7 mouse cellular contexts compared by ENCODE assay signal in the genomic region with DNA sequence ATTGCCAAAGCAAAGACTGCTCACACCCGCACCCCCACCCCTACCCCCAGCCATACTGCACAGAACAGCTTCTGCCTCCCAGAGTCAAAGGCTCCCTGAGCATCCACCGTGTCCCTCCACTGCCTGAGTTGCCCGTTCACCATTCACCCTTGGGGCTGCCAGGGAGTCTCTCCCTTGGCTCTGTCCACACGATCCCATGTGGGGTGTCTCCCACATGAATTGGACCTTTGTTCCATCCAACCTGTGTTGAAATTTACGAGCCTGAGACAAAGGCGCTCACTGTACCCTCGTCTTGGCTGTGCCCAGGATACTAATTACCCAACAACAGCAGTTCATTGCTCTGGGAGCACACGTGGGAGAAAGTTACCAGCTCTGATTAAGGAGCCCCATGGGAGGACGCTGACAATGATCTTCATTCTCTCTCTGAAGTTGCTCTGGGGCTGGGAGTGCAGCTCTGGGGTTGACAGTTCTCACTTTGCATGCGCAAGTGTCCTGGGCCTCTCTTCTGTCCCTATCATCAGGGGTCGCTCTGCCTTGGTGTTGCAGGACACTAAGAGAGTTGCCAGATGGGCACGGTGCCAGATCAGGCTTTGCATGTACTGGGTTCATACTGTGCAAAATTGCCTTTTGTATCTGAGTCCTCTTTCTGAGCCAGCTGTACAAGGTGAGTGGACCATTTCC.
DNase-seq lines count a peak whose midpoint lies in the region; ATAC-seq and TF ChIP-seq lines count a peak whose summit lies in the region.

No protein-coding gene starts in this region.

- H3K4me3 ChIP-seq in embryonic facial prominence, embryonic 13.5 days = no peak overlapping the region
- H3K4me3 ChIP-seq in hindbrain, postnatal 0 days (ENCODE audit: low read length) = no peak overlapping the region
- H3K4me3 ChIP-seq in midbrain, embryonic 10.5 days = no peak overlapping the region

- H3K27me3 ChIP-seq in embryonic facial prominence, embryonic 13.5 days = no peaks in the 10 kb centered on the region
- H3K27me3 ChIP-seq in hindbrain, postnatal 0 days (ENCODE audit: insufficient read depth, low read length) = no peaks in the 10 kb centered on the region
- no peaks in the 10 kb centered on the region for H3K27me3 ChIP-seq in midbrain, embryonic 10.5 days (ENCODE audit: low read depth, poor library complexity, severe bottlenecking)

- no peaks in the 10 kb centered on the region for H3K36me3 ChIP-seq in embryonic facial prominence, embryonic 13.5 days
- H3K36me3 ChIP-seq in hindbrain, postnatal 0 days (ENCODE audit: insufficient read depth, low read length) = no peaks in the 10 kb centered on the region
- H3K36me3 ChIP-seq in midbrain, embryonic 10.5 days = peaks cover 39% of the 10 kb centered on the region

- no peak overlapping the region for H3K27ac ChIP-seq in embryonic facial prominence, embryonic 13.5 days
- peak overlapping the region; percentile 79 for H3K27ac ChIP-seq in hindbrain, postnatal 0 days
- H3K27ac ChIP-seq in midbrain, embryonic 10.5 days (replicated peaks) = peak overlapping the region; percentile 50

- peak; percentile 10 for DNase-seq in ovary, adult 18-20 months (ENCODE audit: low spot score)
- no peak for DNase-seq in ovary, postnatal 14 days (ENCODE audit: low spot score)
- DNase-seq in hindbrain, postnatal 0 days (ENCODE audit: low spot score) = peak; percentile 85
- DNase-seq in midbrain, embryonic 10.5 days (ENCODE audit: low spot score) = no peak
- no peak for DNase-seq in T-cell, adult 2 months (ENCODE audit: low spot score)

- H3K4me2 ChIP-seq in embryonic facial prominence, embryonic 13.5 days = no peak overlapping the region
- H3K4me2 ChIP-seq in hindbrain, postnatal 0 days (ENCODE audit: low read depth, low read length) = no peak overlapping the region

- no peak overlapping the region for H3K9ac ChIP-seq in embryonic facial prominence, embryonic 13.5 days
- H3K9ac ChIP-seq in hindbrain, postnatal 0 days (replicated peaks; ENCODE audit: low read length) = no peak overlapping the region

- no peak for TF ChIP-seq CTCF in hindbrain, postnatal 0 days (IDR thresholded peaks at IDR 0.05; ENCODE audit: low read depth)

- 0 out of 2 replicates have a peak, but pooled peaks have one; percentile 52 for ATAC-seq in embryonic facial prominence, embryonic 13.5 days (ENCODE audit: insufficient number of reproducible peaks, insufficient read depth, low FRiP score, low TSS enrichment, low read depth)
- ATAC-seq in hindbrain, postnatal 0 days = peak; percentile 96
- ATAC-seq in inflammation-experienced regulatory T-cells, adult 6 months = no peak

- H3K9me3 ChIP-seq in embryonic facial prominence, embryonic 13.5 days = peaks cover 3% of the 10 kb centered on the region; the same call in 1 of the 2 replicates
- no peaks in the 10 kb centered on the region for H3K9me3 ChIP-seq in hindbrain, postnatal 0 days (ENCODE audit: low read length)
- peaks cover 22% of the 10 kb centered on the region for H3K9me3 ChIP-seq in midbrain, embryonic 10.5 days (replicated peaks)

- WGBS in embryonic facial prominence, embryonic 13.5 days = 34% methylated on average over 12 of the region's 12 CpGs
- whole genome bisulfite sequencing in hindbrain, postnatal 0 days = 21% methylated on average over 12 of the region's 12 CpGs
- 83% methylated on average over 12 of the region's 12 CpGs for WGBS in midbrain, embryonic 10.5 days

- 0 out of 2 replicates have a peak, but pooled peaks cover 7% of the 10 kb centered on the region for H3K4me1 ChIP-seq in embryonic facial prominence, embryonic 13.5 days
- H3K4me1 ChIP-seq in hindbrain, postnatal 0 days (ENCODE audit: insufficient read depth, low read length) = peaks cover 9% of the 10 kb centered on the region; the same call in 1 of the 2 replicates
- H3K4me1 ChIP-seq in midbrain, embryonic 10.5 days = peaks cover 28% of the 10 kb centered on the region

Comparison
In these comparisons a context has a peak if more than half of its experiments do, and no peak if none do; other contexts are left out.
1. DNase-seq: peak in ovary, adult 18-20 months (single experiment) and hindbrain, postnatal 0 days (single experiment); none in ovary, postnatal 14 days (single experiment), midbrain, embryonic 10.5 days (single experiment) and T-cell, adult 2 months (single experiment).